23 mouse cellular contexts compared by ENCODE assay signal in genomic region chr3:27424049-27424667, GRCm38 (mm10). TPM values are rescaled to one million over a fixed set of nuclear protein-coding genes. Genes with fewer than 3 reads are reported as not detected.
"Had no signal": no experiment of that assay in that cellular context is flagged by ENCODE, and none has a peak within 500 bp of the region (broad histone marks: within the 10 kb centered on the region; RNA-seq: fewer than 3 reads in every experiment).

No protein-coding gene starts in this region.

- H3K4me1 ChIP-seq: liver, embryonic 12.5 days; lung, embryonic 15.5 days; megakaryocyte, embryonic 14.5 days; stomach, embryonic 15.5 days had no signal

- H3K27ac ChIP-seq: liver, embryonic 12.5 days; liver, embryonic 14.5 days; lung, embryonic 15.5 days; macrophage; midbrain, embryonic 12.5 days; neural tube, embryonic 12.5 days; stomach, embryonic 15.5 days; stomach, postnatal 0 days had no signal

- H3K4me2 ChIP-seq: liver, embryonic 12.5 days; lung, embryonic 15.5 days; midbrain, embryonic 12.5 days; neural tube, embryonic 12.5 days; stomach, embryonic 15.5 days had no signal

- ATAC-seq: liver, embryonic 12.5 days had no signal

- H3K4me3 ChIP-seq: liver, embryonic 12.5 days; lung, embryonic 15.5 days; megakaryocyte, embryonic 14.5 days; midbrain, embryonic 12.5 days; neural tube, embryonic 12.5 days; stomach, embryonic 15.5 days had no signal

- H3K27me3 ChIP-seq: liver, embryonic 12.5 days; lung, embryonic 15.5 days; megakaryocyte, embryonic 14.5 days; midbrain, embryonic 12.5 days; neural tube, embryonic 12.5 days; stomach, embryonic 15.5 days had no signal

- H3K9ac ChIP-seq: liver, embryonic 12.5 days; liver, embryonic 14.5 days; lung, embryonic 15.5 days; midbrain, embryonic 12.5 days; neural tube, embryonic 12.5 days; stomach, embryonic 15.5 days had no signal

- DNase-seq: lung, adult 2 months; lung, postnatal 10 days; lung, postnatal 36 days; midbrain, embryonic 14.5 days; right cerebral cortex, postnatal 14 days; thymus, adult 2 months; thymus, postnatal 25 days; thymus, postnatal 4 days had no signal

- H3K9me3 ChIP-seq: liver, embryonic 12.5 days; lung, embryonic 15.5 days; megakaryocyte, embryonic 14.5 days; midbrain, embryonic 12.5 days; neural tube, embryonic 12.5 days; stomach, embryonic 15.5 days had no signal

RNA-seq across cellular contexts. Expression of gene Ghsr, which starts 53.0 kb away (rescaled TPM):
- total RNA-seq: megakaryocyte progenitor cell, adult 5-6 weeks; monocyte, adult 5-6 weeks; neutrophil, adult 5-6 weeks had no signal
- polyA plus RNA-seq: liver, embryonic 12.5 days; liver, embryonic 14.5 days; liver, embryonic 16.5 days; lung, adult 2 months; lung, embryonic 15.5 days; macrophage; spleen, adult 2 months; stomach, postnatal 0 days; urinary bladder, adult 2 months had no signal
